Mouse (Mus musculus) MEL (cell line): ENCODE measurements around the gene Lao1. TPM values are rescaled to one million over a fixed set of nuclear protein-coding genes. Genes with fewer than 3 reads are reported as not detected.
"Not testable (repeated sequence)": the region's sequence is repeated elsewhere in the genome, so short reads cannot be mapped to it uniquely, and the experiment has no call there.

Source experiments
- DNase-seq: peaks from one replicate; pipeline ENCODE4 v3.0.0; 2011; ENCODE audit warnings: low read depth, low spot score
- H3K27ac ChIP-seq: 2 replicates; pipeline ENCODE4 v1.5.1; 2012; ENCODE audit warnings: low read depth, mild to moderate bottlenecking, control low read depth, low read length, moderate library complexity; ENCODE audit not compliant: control insufficient read depth
- H3K27me3 ChIP-seq, 2 experiments: fragments of 150-350 bp in 1 of 2; sonication (generic) in 1 of 2; 2 replicates each; pipeline ENCODE4 v1.6.1; 2012; ENCODE audit warnings: low read length in 2 of 2, mild to moderate bottlenecking in 2 of 2, improper control_type of control experiment in 1 of 2, moderate library complexity in 1 of 2; ENCODE audit not compliant: insufficient read depth in 2 of 2, control insufficient read depth in 1 of 2
- H3K36me3 ChIP-seq, 2 experiments: 2 replicates each; pipeline ENCODE4 v1.6.1; 2012 to 2014; ENCODE audit warnings: low read length in 2 of 2, improper control_type of control experiment in 1 of 2, inconsistent platforms in 1 of 2, mild to moderate bottlenecking in 1 of 2; ENCODE audit not compliant: insufficient read depth in 2 of 2, control insufficient read depth in 1 of 2
- H3K4me1 ChIP-seq, 2 experiments: fragments of 150-350 bp in 1 of 2; sonication (generic) in 1 of 2; 2 replicates each; pipeline ENCODE4 v1.6.1; 2012; ENCODE audit warnings: low read length in 2 of 2, improper control_type of control experiment in 1 of 2, mild to moderate bottlenecking in 1 of 2; ENCODE audit not compliant: insufficient read depth in 2 of 2, control insufficient read depth in 1 of 2
- H3K4me3 ChIP-seq, 2 experiments: fragments of 150-350 bp in 1 of 2; sonication (generic) in 1 of 2; 2 replicates each; pipeline ENCODE4 v1.5.1; 2012; ENCODE audit warnings: low read depth in 2 of 2, low read length in 2 of 2, mild to moderate bottlenecking in 2 of 2, moderate library complexity in 2 of 2, control low read depth in 1 of 2, improper control_type of control experiment in 1 of 2; ENCODE audit not compliant: control insufficient read depth in 1 of 2, insufficient read depth in 1 of 2
- H3K79me2 ChIP-seq: 2 replicates; pipeline ENCODE4 v1.6.1; 2012; ENCODE audit warnings: mild to moderate bottlenecking, low read length, moderate library complexity; ENCODE audit not compliant: control insufficient read depth, poor library complexity, insufficient read depth
- H3K9ac ChIP-seq: 2 replicates; pipeline ENCODE4 v1.6.1; 2012; ENCODE audit warnings: low read depth, mild to moderate bottlenecking, control low read depth, low read length, moderate library complexity; ENCODE audit not compliant: control insufficient read depth, poor library complexity, severe bottlenecking
- H3K9me3 ChIP-seq: fragments of 150-350 bp; sonication (generic); replicated peaks from 2 replicates; pipeline ENCODE4 v1.6.1; 2012; ENCODE audit warnings: mild to moderate bottlenecking, low read length, improper control_type of control experiment, moderate library complexity; ENCODE audit not compliant: insufficient read depth
- CHD2 ChIP-seq: IDR thresholded peaks from 2 replicates; pipeline ENCODE4 v1.6.1; 2011; ENCODE audit warnings: low read length, improper control_type of control experiment
- E2F4 ChIP-seq: IDR thresholded peaks from 2 replicates; pipeline ENCODE4 v1.6.1; 2011; ENCODE audit warnings: low read depth, low read length, improper control_type of control experiment, borderline replicate concordance
- EP300 ChIP-seq, 2 experiments: IDR thresholded peaks; 2 replicates each; pipeline ENCODE4 v1.6.1; 2011; ENCODE audit warnings: improper control_type of control experiment in 2 of 2, low read length in 2 of 2, low read depth in 1 of 2, mild to moderate bottlenecking in 1 of 2
- ETS1 ChIP-seq: IDR thresholded peaks from 2 replicates; pipeline ENCODE4 v1.6.1; 2012; ENCODE audit warnings: low read depth, mild to moderate bottlenecking, inconsistent platforms, low read length, improper control_type of control experiment, moderate library complexity
- GATA1 ChIP-seq: IDR thresholded peaks from 2 replicates; pipeline ENCODE4 v1.6.1; 2011; ENCODE audit warnings: low read depth, low read length, improper control_type of control experiment
- MAX ChIP-seq: IDR thresholded peaks from 2 replicates; pipeline ENCODE4 v1.6.1; 2011; ENCODE audit warnings: low read length, improper control_type of control experiment
- MXI1 ChIP-seq: IDR thresholded peaks from 2 replicates; pipeline ENCODE4 v1.6.1; 2011; ENCODE audit warnings: mild to moderate bottlenecking, low read depth, low read length, improper control_type of control experiment
- MYB ChIP-seq: IDR thresholded peaks from 2 replicates; pipeline ENCODE4 v1.6.1; 2011; ENCODE audit warnings: mild to moderate bottlenecking, low read depth, low read length, improper control_type of control experiment
- POLR2A ChIP-seq, 2 experiments: IDR thresholded peaks; 2 replicates each; pipeline ENCODE4 v1.6.1; 2011 to 2012; ENCODE audit warnings: low read length in 2 of 2, mild to moderate bottlenecking in 2 of 2, control low read depth in 1 of 2, improper control_type of control experiment in 1 of 2, low read depth in 1 of 2, moderate library complexity in 1 of 2; ENCODE audit not compliant: control insufficient read depth in 1 of 2, insufficient read depth in 1 of 2, poor library complexity in 1 of 2
- POLR2AphosphoS2 ChIP-seq: IDR thresholded peaks from 2 replicates; pipeline ENCODE4 v1.6.1; 2011; ENCODE audit warnings: low read length, improper control_type of control experiment
- POLR2AphosphoS5 ChIP-seq: IDR thresholded peaks from 2 replicates; pipeline ENCODE4 v1.6.1; 2012; ENCODE audit warnings: low read depth, borderline replicate concordance, mild to moderate bottlenecking, inconsistent platforms, low read length, moderate library complexity, mixed read lengths
- RAD21 ChIP-seq: IDR thresholded peaks from 2 replicates; pipeline ENCODE4 v1.6.1; 2011; ENCODE audit warnings: mild to moderate bottlenecking, low read depth, low read length, improper control_type of control experiment
- UBTF ChIP-seq: IDR thresholded peaks from 2 replicates; pipeline ENCODE4 v1.6.1; 2012; ENCODE audit warnings: low read depth, mild to moderate bottlenecking, inconsistent platforms, low read length, improper control_type of control experiment, moderate library complexity, borderline replicate concordance; ENCODE audit not compliant: insufficient read depth
- USF1 ChIP-seq: IDR thresholded peaks from 2 replicates; pipeline ENCODE4 v1.6.1; 2014; ENCODE audit warnings: low read depth, mild to moderate bottlenecking, inconsistent platforms, low read length, improper control_type of control experiment, moderate library complexity
- ZC3H11A ChIP-seq: IDR thresholded peaks from 2 replicates; pipeline ENCODE4 v1.6.1; 2012; ENCODE audit warnings: low read depth, mild to moderate bottlenecking, inconsistent platforms, low read length, improper control_type of control experiment
- polyA plus RNA-seq, 2 experiments: library from polyadenylated mRNA; stranded (reverse) in 1 of 2; unstranded in 1 of 2; fragments of >175 nt in 1 of 2; fragments of >200 nt in 1 of 2; gene quantifications; 2 replicates each; pipeline versions ENCODE4 v1.2.1 to v1.2.4; 2012; ENCODE audit warnings: low replicate concordance in 2 of 2, low read depth in 1 of 2; ENCODE audit not compliant: insufficient read length in 2 of 2, insufficient read depth in 1 of 2, missing spikeins in 1 of 2
- total RNA-seq: library from RNA; depleted of rRNA; stranded (reverse); fragments of 300-350 nt; gene quantifications from 2 replicates; pipeline ENCODE4 v1.2.3, GENCODE M21; 2012; rRNA removed

Gene Lao1
- total RNA-seq, result not detected in 2 replicates
- polyA plus RNA-seq, result not detected

GRCm38 (mm10) chr4:118961141-118961628 is at the start of gene Lao1:
Gene Lao1 (plus strand): TSS chr4:118961578.
- H3K36me3 ChIP-seq, result no peaks in the 10 kb centered on the region
- TF ChIP-seq UBTF (no peak), CHD2 (no peak), ZC3H11A (no peak), USF1 (no peak), POLR2AphosphoS2 (no peak), E2F4 (no peak), POLR2A (IDR thresholded peaks at IDR 0.05; ENCODE audit: control insufficient read depth in 1 of 2, insufficient read depth in 1 of 2, low read depth in 1 of 2, low read length in 2 of 2, poor library complexity in 1 of 2) (no peak), ETS1 (no peak), GATA1 (no peak), POLR2AphosphoS5 (no peak), MYB (no peak), EP300 (IDR thresholded peaks at IDR 0.05; ENCODE audit: low read depth in 1 of 2, low read length in 2 of 2) (no peak), MAX (no peak), MXI1 (no peak), RAD21 (no peak)
- H3K9ac ChIP-seq, result no peak within 1 kb of the TSS
- H3K4me3 ChIP-seq, result no peak within 1 kb of the TSS
- no peaks in the 10 kb centered on the region for H3K4me1 ChIP-seq
- H3K27me3 ChIP-seq, result peaks cover 0 to 1% of the 10 kb centered on the region in 2 experiments; a peak in 2 of 4 replicates
- no peak for DNase-seq
- H3K27ac ChIP-seq, result no peak within 1 kb of the TSS
- no peaks in the 10 kb centered on the region for H3K9me3 ChIP-seq
- H3K79me2 ChIP-seq, result no peaks in the 10 kb centered on the region

DNA sequence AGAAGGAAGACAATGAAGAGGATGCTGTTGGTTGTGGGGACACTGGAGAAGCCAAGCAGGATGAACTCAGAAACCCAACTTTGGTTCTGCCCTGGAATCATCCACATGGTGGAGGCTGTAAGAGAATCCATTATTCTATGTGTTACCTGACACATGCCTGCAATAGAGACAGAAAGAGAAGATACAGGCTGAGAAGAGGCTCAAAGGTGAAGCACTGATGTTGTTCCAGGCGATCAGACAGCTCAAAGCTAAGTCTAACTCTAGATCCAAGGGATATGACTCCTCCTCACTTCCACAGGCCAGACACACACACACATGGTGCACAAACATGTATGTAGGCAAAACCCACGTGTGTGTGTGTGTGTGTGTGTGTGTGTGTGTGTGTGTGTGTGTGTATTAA is 44.0 kb upstream of the Lao1 start, which contains the start of gene Olfr1329:
Gene Olfr1329 (minus strand): TSS at position 101 of the 400 bp plus-strand sequence.
- DNase-seq, H3K4me1 ChIP-seq, H3K9me3 ChIP-seq, H3K36me3 ChIP-seq, H3K4me3 ChIP-seq, H3K79me2 ChIP-seq, H3K9ac ChIP-seq, H3K27ac ChIP-seq, H3K27me3 ChIP-seq: not testable (repeated sequence)

DNA sequence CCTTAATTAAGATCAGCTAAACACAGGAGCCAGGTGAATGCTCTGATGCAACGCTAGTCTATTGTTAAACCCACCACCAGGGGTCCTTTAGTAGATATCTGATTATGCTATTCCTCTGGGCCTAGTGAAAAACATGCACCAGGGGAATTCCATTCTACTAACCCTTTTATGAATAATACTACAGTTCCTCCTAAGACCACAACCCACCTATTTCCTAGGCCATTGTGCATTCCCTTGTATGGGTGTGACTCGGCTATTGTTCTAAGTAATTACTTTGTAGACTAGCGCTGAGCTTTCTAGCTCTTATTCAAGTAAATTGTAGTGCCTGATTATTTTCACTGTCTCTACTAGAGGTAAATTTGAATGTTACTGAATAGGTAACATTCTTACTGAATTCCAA is 30.1 kb upstream of the Lao1 start:
- H3K4me1 ChIP-seq, H3K36me3 ChIP-seq, H3K4me3 ChIP-seq, H3K27me3 ChIP-seq, H3K9me3 ChIP-seq, H3K79me2 ChIP-seq, H3K27ac ChIP-seq, DNase-seq, H3K9ac ChIP-seq: not testable (repeated sequence)
